Mouse (Mus musculus): ENCODE results near the gene Glyat.

GRCm38 (mm10) chr19:12600684-12601480, 32.2 kb upstream of the Glyat start:
- no peak for TF ChIP-seq EP300 (IDR thresholded peaks at IDR 0.05; ENCODE audit: low read depth)
- TF ChIP-seq CTCF (IDR thresholded peaks at IDR 0.05; ENCODE audit: low read depth) = no peak

All from heart, postnatal 0 days (tissue).